Mouse (Mus musculus): ENCODE data around the gene Rtn4r. TPM values are rescaled to one million over a fixed set of nuclear protein-coding genes. Genes with fewer than 3 reads are reported as not detected.
A peak's percentile ranks its signal among the peaks of the same experiment; 100 is the strongest.

The Rtn4r gene
- total and polyA plus RNA-seq, 2 experiments from 2014 or later = 23.1 to 55.7 TPM

GRCm38 (mm10) chr16:18136015-18136414, 8.6 kb downstream of the Rtn4r start:
- no peaks in the 10 kb centered on the region for H3K36me3 ChIP-seq (ENCODE audit: insufficient read depth, low read length)

DNA sequence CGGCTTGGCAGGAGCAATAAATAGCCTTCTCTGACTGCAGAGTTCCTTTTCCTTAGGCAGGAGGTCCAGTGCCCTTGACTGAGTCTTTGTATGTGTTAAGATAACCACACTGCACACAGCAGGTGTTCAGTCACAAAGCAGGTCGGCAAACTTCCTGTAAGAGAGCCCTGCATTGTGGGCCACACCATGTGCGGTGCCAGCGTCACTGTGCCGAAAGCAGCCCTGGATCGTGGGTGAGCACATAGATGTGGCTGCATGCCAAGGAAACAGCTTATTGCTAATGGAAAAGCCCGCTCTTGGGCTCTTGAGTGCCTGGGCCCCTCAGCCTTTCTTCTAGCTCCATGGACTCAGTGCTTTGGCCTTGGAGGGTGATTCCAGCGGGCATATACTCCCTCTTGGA, 16.8 kb downstream of the Rtn4r start:
- no peaks in the 10 kb centered on the region for H3K9me3 ChIP-seq (ENCODE audit: low read length)
- no peak overlapping the region for H3K27ac ChIP-seq
- TF ChIP-seq CTCF (IDR thresholded peaks at IDR 0.05; ENCODE audit: low read depth) = no peak
- ATAC-seq = 0 out of 2 replicates have a peak, but pooled peaks have one; percentile 25
- no peaks in the 10 kb centered on the region for H3K36me3 ChIP-seq (ENCODE audit: insufficient read depth, low read length)
- H3K4me1 ChIP-seq (ENCODE audit: insufficient read depth, low read length) = peaks cover 29% of the 10 kb centered on the region
- H3K4me2 ChIP-seq (ENCODE audit: low read depth, low read length) = no peak overlapping the region
- no peak overlapping the region for H3K9ac ChIP-seq (replicated peaks; ENCODE audit: low read length)
- H3K4me3 ChIP-seq (ENCODE audit: low read length) = no peak overlapping the region
- no peaks in the 10 kb centered on the region for H3K27me3 ChIP-seq (ENCODE audit: insufficient read depth, low read length)
- DNase-seq (ENCODE audit: low spot score) = peak; percentile 80
- WGBS = 27% methylated on average over 8 of the region's 8 CpGs

More at GRCm38 (mm10) chr16:18136015-18136414, 8.6 kb downstream of the Rtn4r start:
- peaks cover 12% of the 10 kb centered on the region; the same call in 1 of the 2 replicates for H3K4me1 ChIP-seq (ENCODE audit: insufficient read depth, low read length)
- no peaks in the 10 kb centered on the region for H3K9me3 ChIP-seq (ENCODE audit: low read length)
- no peak overlapping the region for H3K4me2 ChIP-seq (ENCODE audit: low read depth, low read length)
- peak; percentile 19 for ATAC-seq
- no peak overlapping the region for H3K9ac ChIP-seq (replicated peaks; ENCODE audit: low read length)
- H3K27me3 ChIP-seq (ENCODE audit: insufficient read depth, low read length) = no peaks in the 10 kb centered on the region
- no peak overlapping the region for H3K27ac ChIP-seq
- DNase-seq (ENCODE audit: low spot score) = no peak
- WGBS = 41% methylated on average over 7 of the region's 7 CpGs
- no peak for TF ChIP-seq CTCF (IDR thresholded peaks at IDR 0.05; ENCODE audit: low read depth)
- no peak overlapping the region for H3K4me3 ChIP-seq (ENCODE audit: low read length)

GRCm38 (mm10) chr16:18145341-18145867, 18.0 kb downstream of the Rtn4r start:
- no peak overlapping the region for H3K9ac ChIP-seq (replicated peaks; ENCODE audit: low read length)
- 57% methylated on average over 5 of the region's 6 CpGs for WGBS
- peaks cover 38% of the 10 kb centered on the region for H3K4me1 ChIP-seq (ENCODE audit: insufficient read depth, low read length)
- H3K27ac ChIP-seq = no peak overlapping the region
- no peak for TF ChIP-seq CTCF (IDR thresholded peaks at IDR 0.05; ENCODE audit: low read depth)
- H3K27me3 ChIP-seq (ENCODE audit: insufficient read depth, low read length) = no peaks in the 10 kb centered on the region
- ATAC-seq (no peak), DNase-seq (ENCODE audit: low spot score) (no peak)
- H3K4me3 ChIP-seq (ENCODE audit: low read length) = no peak overlapping the region
- no peaks in the 10 kb centered on the region for H3K9me3 ChIP-seq (ENCODE audit: low read length)
- no peaks in the 10 kb centered on the region for H3K36me3 ChIP-seq (ENCODE audit: insufficient read depth, low read length)
- no peak overlapping the region for H3K4me2 ChIP-seq (ENCODE audit: low read depth, low read length)

DNA sequence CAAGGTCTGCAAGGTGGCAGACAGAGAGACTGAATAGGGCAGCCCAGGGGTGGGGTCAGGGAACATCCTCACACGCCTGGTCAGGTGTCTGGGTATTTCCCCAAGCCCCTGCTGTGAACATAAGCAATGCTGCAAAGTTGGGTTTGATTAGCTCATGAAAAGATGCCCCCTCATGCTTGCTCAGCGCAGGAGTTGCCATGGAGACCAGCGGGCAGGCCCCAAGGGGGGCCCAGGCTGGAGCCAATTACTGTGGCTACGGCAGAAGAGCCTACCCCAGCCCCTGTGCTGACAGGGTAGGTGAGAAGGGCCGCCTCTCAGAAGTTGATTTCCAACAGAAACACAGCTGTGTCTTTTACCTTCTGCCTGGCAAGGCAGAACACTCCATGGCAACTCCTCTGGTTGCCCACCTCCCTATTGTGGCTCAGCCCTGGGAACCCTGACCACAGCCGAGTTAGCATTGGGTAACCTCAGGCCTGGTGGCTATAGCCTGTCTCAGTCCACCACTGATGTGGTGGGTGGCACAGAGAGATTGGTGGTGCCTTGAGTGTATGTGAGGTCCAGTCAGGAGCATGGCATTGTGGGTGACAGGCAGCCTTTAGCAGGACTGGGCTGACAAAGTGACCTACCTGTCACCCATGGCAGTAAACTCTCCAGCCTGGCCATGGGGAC, 20.9 kb downstream of the Rtn4r start:
- TF ChIP-seq CTCF (IDR thresholded peaks at IDR 0.05; ENCODE audit: low read depth) = no peak
- ATAC-seq = peak; percentile 72
- Histone ChIP-seq H3K4me2 (ENCODE audit: low read depth, low read length) (no peak overlapping the region), H3K4me1 (ENCODE audit: insufficient read depth, low read length) (peaks cover 38% of the 10 kb centered on the region), H3K27me3 (ENCODE audit: insufficient read depth, low read length) (no peaks in the 10 kb centered on the region), H3K36me3 (ENCODE audit: insufficient read depth, low read length) (no peaks in the 10 kb centered on the region), H3K9me3 (ENCODE audit: low read length) (no peaks in the 10 kb centered on the region), H3K27ac (no peak overlapping the region), H3K4me3 (ENCODE audit: low read length) (no peak overlapping the region), H3K9ac (replicated peaks; ENCODE audit: low read length) (no peak overlapping the region)
- DNase-seq (ENCODE audit: low spot score) = peak; percentile 76
- WGBS = 12% methylated on average over 6 of the region's 6 CpGs

DNA sequence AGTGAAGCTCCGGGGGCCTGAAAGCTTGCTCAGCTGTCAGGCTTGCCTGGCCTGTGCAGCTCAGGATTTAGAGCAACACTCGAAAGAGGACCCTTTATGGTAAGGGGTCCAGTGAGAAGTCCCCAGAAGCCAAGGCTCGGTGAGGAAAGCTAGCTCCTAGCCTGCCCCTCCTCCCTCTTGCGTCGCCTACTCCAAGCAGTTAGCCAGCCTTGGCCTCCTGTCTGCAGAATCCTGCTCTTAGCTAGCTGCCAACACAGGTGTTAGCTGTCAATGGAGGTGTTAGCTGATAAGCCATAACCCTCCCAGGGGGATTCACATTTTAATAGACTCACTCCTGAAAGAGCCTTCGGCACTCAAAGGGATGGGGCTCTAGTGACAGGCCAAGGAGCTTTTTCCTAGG, 21.8 kb downstream of the Rtn4r start:
- DNase-seq (ENCODE audit: low spot score) = peak; percentile 37
- 50% methylated on average over 6 of the region's 6 CpGs for WGBS
- Histone ChIP-seq H3K4me2 (ENCODE audit: low read depth, low read length) (no peak overlapping the region), H3K4me1 (ENCODE audit: insufficient read depth, low read length) (peaks cover 38% of the 10 kb centered on the region), H3K9ac (replicated peaks; ENCODE audit: low read length) (no peak overlapping the region), H3K4me3 (ENCODE audit: low read length) (no peak overlapping the region), H3K27ac (no peak overlapping the region), H3K36me3 (ENCODE audit: insufficient read depth, low read length) (no peaks in the 10 kb centered on the region), H3K9me3 (ENCODE audit: low read length) (no peaks in the 10 kb centered on the region), H3K27me3 (ENCODE audit: insufficient read depth, low read length) (no peaks in the 10 kb centered on the region)
- ATAC-seq = peak; percentile 6; the same call in 1 of the 2 replicates
- no peak for TF ChIP-seq CTCF (IDR thresholded peaks at IDR 0.05; ENCODE audit: low read depth)

DNA sequence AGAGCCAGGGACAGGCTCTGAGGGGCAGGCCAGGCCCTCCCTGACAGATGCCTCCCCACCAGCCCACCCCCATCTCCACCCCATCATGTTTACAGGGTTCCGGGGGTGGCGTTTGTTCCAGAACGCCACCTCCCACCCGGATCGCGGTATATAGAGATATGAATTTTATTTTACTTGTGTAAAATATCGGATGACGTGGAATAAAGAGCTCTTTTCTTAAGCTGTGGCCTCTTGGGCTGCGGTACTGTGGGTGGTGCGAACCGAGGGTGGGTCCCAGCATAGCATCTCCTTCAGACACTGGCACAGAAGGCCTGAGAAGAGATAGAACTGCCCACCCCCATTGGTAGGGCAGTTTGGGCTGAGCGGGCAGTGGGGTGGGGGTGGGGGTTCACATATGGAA, 24.7 kb downstream of the Rtn4r start:
- H3K9ac ChIP-seq (replicated peaks; ENCODE audit: low read length) = no peak overlapping the region
- no peak overlapping the region for H3K27ac ChIP-seq
- ATAC-seq = no peak
- no peaks in the 10 kb centered on the region for H3K36me3 ChIP-seq (ENCODE audit: insufficient read depth, low read length)
- H3K4me3 ChIP-seq (ENCODE audit: low read length) = no peak overlapping the region
- no peak for DNase-seq (ENCODE audit: low spot score)
- no peak overlapping the region for H3K4me2 ChIP-seq (ENCODE audit: low read depth, low read length)
- no peak for TF ChIP-seq CTCF (IDR thresholded peaks at IDR 0.05; ENCODE audit: low read depth)
- H3K27me3 ChIP-seq (ENCODE audit: insufficient read depth, low read length) = no peaks in the 10 kb centered on the region
- peaks cover 41% of the 10 kb centered on the region for H3K4me1 ChIP-seq (ENCODE audit: insufficient read depth, low read length)
- WGBS = 91% methylated on average over 12 of the region's 12 CpGs
- H3K9me3 ChIP-seq (ENCODE audit: low read length) = no peaks in the 10 kb centered on the region
